Mouse (Mus musculus): ENCODE results near the gene Msmb. TPM values are rescaled to one million over a fixed set of nuclear protein-coding genes. Genes with fewer than 3 reads are reported as not detected.
"Not testable (repeated sequence)": the region's sequence is repeated elsewhere in the genome, so short reads cannot be mapped to it uniquely, and the experiment has no call there.

Msmb gene
- not detected in 2 replicates for polyA plus RNA-seq (2015; fragmentation: Nextera tagmentation; extraction: Ambion mirVana)

DNA sequence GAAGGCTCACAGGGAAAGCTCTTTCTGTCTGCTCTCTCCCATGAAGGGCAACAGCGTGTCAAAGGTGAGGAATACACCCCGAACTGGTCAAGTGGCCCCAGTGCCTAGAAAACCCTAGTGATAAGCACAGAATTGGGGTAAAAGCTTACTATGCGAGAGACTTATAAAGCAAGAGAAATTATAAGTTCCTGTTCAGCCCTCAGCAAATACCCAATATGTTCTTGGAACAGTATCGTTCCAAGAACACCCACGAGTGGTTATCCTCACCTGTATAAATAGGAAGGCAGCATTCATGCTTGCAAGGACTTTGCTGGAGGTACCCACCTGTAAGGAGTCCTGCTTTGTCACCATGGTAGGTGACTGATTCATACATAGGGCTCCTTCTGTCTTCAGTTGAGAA lies at the start of gene Msmb:
Gene Msmb (plus strand): TSS at position 301 of the 400 bp plus-strand sequence.
- Histone ChIP-seq H3K27me3 (no peaks in the 10 kb centered on the region), H3K4me3 (no peak within 1 kb of the TSS), H3K9me3 (replicated peaks) (no peaks in the 10 kb centered on the region), H3K36me3 (ENCODE audit: poor library complexity, severe bottlenecking) (no peaks in the 10 kb centered on the region), H3K4me1 (no peaks in the 10 kb centered on the region), H3K9ac (no peak within 1 kb of the TSS; the same call in 1 of the 2 replicates), H3K27ac (no peak within 1 kb of the TSS), H3K4me2 (no peak within 1 kb of the TSS)
- no peak for ATAC-seq
- 90% methylated on average over 5 of the region's 5 CpGs for WGBS

DNA sequence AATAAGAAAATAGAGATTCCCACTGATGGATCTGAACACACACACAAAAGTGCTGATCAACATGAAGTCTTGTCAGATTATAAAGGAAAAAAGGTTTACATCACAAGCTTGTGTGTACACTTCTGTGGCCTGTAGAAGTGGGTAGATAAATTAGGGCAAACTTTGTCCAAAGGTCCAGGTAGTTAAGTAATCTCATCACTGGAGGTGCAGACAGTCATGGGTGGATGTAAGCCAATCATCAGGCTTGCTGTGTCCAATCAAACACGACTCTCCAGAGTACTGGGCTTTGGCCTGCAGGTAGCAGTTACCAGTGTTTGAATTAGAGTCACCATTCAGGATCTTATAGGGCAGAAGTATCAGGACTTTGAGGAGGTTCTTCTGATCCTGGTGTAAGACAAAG lies 48.8 kb upstream of the Msmb start:
- peaks cover 59% of the 10 kb centered on the region for H3K36me3 ChIP-seq (ENCODE audit: poor library complexity, severe bottlenecking)
- no peaks in the 10 kb centered on the region for H3K4me1 ChIP-seq
- no peak for ATAC-seq
- H3K9me3 ChIP-seq (replicated peaks), result no peaks in the 10 kb centered on the region
- H3K4me2 ChIP-seq, result no peak overlapping the region
- no peak overlapping the region for H3K27ac ChIP-seq
- H3K9ac ChIP-seq, result no peak overlapping the region
- H3K27me3 ChIP-seq, result no peaks in the 10 kb centered on the region
- 70% methylated on average over 1 of the region's 1 CpGs for WGBS
- H3K4me3 ChIP-seq, result no peak overlapping the region

DNA sequence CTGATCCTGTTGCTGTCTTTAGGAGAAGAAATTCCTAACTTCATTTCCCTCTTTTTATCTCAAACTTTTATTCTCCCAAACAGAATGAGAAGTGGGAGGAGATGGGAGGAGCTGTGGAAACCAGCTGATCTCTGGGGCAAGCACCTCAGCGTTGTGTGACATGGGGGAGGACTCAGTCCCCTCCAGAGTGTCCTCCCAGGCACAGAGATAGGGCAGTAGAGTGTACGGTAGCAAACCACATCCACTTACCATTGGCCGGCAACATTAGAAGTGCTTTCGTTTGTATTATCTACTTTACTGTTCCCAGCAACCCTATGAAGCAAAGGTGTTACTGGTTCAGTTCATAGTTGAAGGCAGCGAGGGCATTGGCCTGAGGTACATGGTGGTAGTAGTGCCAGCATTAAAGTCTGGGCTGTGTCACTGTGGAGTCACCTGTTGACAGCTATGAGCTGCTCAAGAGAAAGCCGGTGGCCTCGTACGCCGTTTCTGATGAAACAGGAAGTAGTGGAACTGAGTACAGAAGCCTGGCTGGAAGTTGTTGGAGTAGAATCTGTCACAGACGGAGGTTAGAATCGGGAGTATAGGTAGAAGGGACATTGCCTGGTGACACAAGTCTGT lies 48.2 kb upstream of the Msmb start:
- 93% methylated on average over 11 of the region's 11 CpGs for WGBS

DNA sequence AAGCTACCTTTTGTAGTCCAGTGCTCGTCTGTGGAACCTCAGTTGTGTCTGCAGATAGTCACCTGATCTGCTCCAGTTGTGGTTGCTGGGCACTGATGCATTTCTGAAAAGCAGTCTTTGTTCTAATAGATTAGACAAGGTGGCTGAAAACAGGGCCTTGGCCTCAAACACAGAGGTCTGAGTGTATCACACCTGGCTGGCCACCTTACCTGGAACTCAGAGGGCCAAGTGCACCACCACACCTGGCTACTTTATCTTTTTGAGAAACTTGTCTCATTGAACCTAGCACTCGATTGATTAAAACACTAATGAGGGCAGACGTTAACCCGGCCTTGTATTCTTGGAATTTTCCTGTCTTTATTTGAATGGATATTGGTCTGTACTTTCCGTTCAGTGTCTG lies 46.2 kb upstream of the Msmb start:
- H3K4me2 ChIP-seq, result no peak overlapping the region
- H3K27me3 ChIP-seq, result no peaks in the 10 kb centered on the region
- H3K9ac ChIP-seq, result no peak overlapping the region
- no peak for ATAC-seq
- H3K27ac ChIP-seq, result no peak overlapping the region
- WGBS, result 77% methylated on average over 5 of the region's 5 CpGs
- H3K36me3 ChIP-seq (ENCODE audit: poor library complexity, severe bottlenecking), result peaks cover 86% of the 10 kb centered on the region
- no peaks in the 10 kb centered on the region for H3K9me3 ChIP-seq (replicated peaks)
- H3K4me1 ChIP-seq, result no peaks in the 10 kb centered on the region
- no peak overlapping the region for H3K4me3 ChIP-seq

More for the DNA sequence above, 48.2 kb upstream of the Msmb start:
- Histone ChIP-seq H3K9ac (no peak overlapping the region), H3K9me3 (replicated peaks) (no peaks in the 10 kb centered on the region), H3K36me3 (ENCODE audit: poor library complexity, severe bottlenecking) (peaks cover 65% of the 10 kb centered on the region), H3K27me3 (no peaks in the 10 kb centered on the region), H3K27ac (no peak overlapping the region), H3K4me1 (no peaks in the 10 kb centered on the region), H3K4me3 (no peak overlapping the region), H3K4me2 (no peak overlapping the region)
- ATAC-seq, result no peak

DNA sequence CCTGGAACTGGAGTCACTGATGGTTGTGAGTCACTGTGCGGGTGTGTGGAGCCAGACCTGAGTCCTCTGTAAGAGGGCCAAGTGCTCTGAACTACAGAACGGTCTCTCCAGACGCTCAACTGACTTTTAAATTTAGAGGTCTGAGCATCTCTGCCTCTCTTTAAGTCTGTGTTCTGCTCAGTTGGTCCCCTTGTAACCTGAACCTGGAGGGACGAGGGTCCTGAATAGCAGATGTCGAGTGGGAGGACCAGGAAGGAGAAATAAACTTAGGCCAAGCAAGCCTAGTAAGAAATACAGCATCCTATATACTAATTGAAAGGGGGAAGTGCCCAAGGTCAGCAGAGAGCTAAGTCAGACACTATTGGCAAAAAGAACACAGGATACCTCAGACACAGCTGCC lies 45.1 kb upstream of the Msmb start:
- Histone ChIP-seq H3K9me3 (replicated peaks) (no peaks in the 10 kb centered on the region), H3K27ac (no peak overlapping the region), H3K36me3 (ENCODE audit: poor library complexity, severe bottlenecking) (peaks cover 86% of the 10 kb centered on the region), H3K4me2 (no peak overlapping the region), H3K4me3 (no peak overlapping the region), H3K9ac (no peak overlapping the region), H3K4me1 (no peaks in the 10 kb centered on the region), H3K27me3 (no peaks in the 10 kb centered on the region)
- ATAC-seq, result no peak
- WGBS, result 88% methylated on average over 5 of the region's 5 CpGs

DNA sequence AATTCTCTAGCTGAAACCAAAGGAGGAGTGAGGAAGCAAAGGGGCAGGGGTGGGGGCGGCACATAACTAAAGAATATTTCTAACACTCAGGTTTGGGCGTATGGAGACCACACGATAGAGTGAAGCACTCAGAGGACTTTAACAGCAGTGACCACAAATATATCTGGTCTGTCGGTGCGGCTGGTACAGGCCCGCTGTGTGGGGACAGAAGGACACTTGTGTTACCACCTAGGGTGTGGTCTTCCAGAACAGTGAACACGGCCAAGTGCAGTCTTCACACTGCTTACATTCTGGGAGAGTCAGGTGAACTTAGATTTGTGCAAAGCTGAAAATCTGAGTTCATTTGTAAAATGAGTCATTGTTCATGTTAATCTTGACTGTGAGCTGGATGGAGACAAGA lies 44.1 kb upstream of the Msmb start:
- Histone ChIP-seq H3K9ac (no peak overlapping the region), H3K27me3 (no peaks in the 10 kb centered on the region), H3K36me3 (ENCODE audit: poor library complexity, severe bottlenecking) (peaks cover 85% of the 10 kb centered on the region), H3K9me3 (replicated peaks) (no peaks in the 10 kb centered on the region), H3K4me1 (no peaks in the 10 kb centered on the region), H3K4me2 (no peak overlapping the region), H3K27ac (no peak overlapping the region), H3K4me3 (no peak overlapping the region)
- 93% methylated on average over 7 of the region's 7 CpGs for WGBS
- ATAC-seq, result no peak

DNA sequence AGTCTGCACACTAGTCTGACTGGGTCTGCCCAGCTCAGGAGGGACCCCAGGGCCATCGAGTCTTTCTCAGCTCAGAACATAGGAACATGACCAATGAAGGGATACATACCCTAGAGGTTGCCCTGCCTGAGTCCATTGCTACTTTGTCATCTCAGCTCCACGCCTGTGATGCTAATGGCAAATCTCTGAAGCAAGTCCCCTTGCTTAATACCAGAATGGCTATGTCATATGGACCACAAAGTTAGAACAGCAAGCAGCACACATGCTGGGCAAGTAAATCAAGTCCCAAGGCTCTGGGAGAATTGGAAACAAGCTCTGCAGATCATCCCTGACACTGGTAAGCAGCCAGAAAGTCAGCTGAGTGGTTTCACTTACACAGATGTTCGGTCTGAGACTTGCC lies 42.9 kb upstream of the Msmb start:
- Histone ChIP-seq H3K36me3 (ENCODE audit: poor library complexity, severe bottlenecking) (peaks cover 83% of the 10 kb centered on the region), H3K9ac (no peak overlapping the region), H3K27me3 (no peaks in the 10 kb centered on the region), H3K27ac (no peak overlapping the region), H3K4me2 (no peak overlapping the region), H3K4me3 (no peak overlapping the region), H3K4me1 (no peaks in the 10 kb centered on the region), H3K9me3 (replicated peaks) (no peaks in the 10 kb centered on the region)
- no peak for ATAC-seq
- 90% methylated on average over 3 of the region's 3 CpGs for WGBS

DNA sequence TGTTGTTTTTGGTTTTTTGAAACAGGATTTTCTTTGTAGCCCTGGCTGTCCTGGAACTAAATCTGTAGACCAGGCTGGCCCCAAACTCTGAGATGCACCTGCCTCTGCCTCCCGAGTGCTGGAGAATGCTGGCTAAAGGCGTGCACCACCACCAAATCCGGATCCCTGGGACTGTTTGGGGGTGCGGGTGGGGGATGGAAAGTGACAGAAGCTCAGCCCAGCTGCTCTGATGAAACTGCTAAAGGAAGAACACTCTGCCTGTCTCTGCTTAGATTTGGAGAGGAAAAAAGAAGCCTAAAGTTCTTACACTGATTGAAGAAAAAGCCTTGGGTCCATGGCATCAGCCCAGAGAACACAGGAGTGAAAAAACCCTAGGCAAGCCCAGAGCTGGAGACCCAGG lies 38.3 kb upstream of the Msmb start:
- Histone ChIP-seq H3K9me3 (replicated peaks) (no peaks in the 10 kb centered on the region), H3K4me1 (no peaks in the 10 kb centered on the region), H3K9ac (no peak overlapping the region), H3K36me3 (ENCODE audit: poor library complexity, severe bottlenecking) (peaks cover 45% of the 10 kb centered on the region), H3K4me3 (no peak overlapping the region), H3K4me2 (no peak overlapping the region), H3K27ac (no peak overlapping the region), H3K27me3 (no peaks in the 10 kb centered on the region)
- WGBS, result 85% methylated on average over 4 of the region's 4 CpGs
- no peak for ATAC-seq

DNA sequence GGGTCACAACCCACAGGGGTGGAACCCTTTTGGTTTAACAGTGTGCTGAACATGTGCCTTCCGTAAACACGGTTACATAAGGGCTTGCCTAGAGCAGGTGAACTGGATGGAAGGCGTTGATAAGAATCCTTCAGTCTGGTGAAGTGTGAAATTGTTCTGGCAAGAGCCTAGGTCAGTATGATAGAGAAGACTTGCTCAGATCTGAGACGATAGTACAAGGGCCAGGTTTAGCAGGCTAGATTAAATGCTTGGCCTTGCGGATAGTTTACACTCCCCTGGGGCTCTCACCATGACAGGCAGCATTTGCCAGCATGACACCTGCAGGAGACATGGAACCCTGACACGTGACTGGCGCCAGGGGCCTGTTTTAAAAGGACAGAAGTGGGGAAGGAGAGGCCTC lies 36.2 kb upstream of the Msmb start:
- Histone ChIP-seq H3K4me2 (no peak overlapping the region), H3K4me3 (no peak overlapping the region), H3K9me3 (replicated peaks) (no peaks in the 10 kb centered on the region), H3K27ac (no peak overlapping the region), H3K9ac (no peak overlapping the region), H3K4me1 (no peaks in the 10 kb centered on the region), H3K27me3 (no peaks in the 10 kb centered on the region), H3K36me3 (ENCODE audit: poor library complexity, severe bottlenecking) (peaks cover 24% of the 10 kb centered on the region)
- no peak for ATAC-seq
- 70% methylated on average over 7 of the region's 7 CpGs for WGBS

DNA sequence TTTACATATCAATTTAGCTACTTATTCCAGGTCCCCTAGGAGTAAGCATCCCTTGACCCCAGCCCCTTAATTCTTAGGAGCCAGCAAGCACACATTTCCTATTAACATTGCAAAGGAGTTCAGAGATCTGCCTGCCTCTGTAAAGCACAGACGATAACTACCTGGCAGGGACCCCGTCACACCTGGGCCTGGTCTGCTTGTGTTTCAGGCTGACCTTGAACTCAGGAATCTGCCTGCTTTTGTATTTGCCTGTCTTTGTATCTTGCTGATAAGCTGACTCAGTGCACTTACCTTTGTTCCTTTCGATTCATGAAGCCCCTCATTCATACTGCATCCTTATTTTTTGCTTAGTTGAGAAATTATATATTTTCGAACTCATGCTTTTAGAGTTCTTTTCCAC lies 34.9 kb upstream of the Msmb start:
- Histone ChIP-seq H3K4me2 (no peak overlapping the region), H3K4me1 (no peaks in the 10 kb centered on the region), H3K9me3 (replicated peaks) (no peaks in the 10 kb centered on the region), H3K9ac (no peak overlapping the region), H3K27me3 (no peaks in the 10 kb centered on the region), H3K36me3 (ENCODE audit: poor library complexity, severe bottlenecking) (peaks cover 20% of the 10 kb centered on the region), H3K4me3 (no peak overlapping the region), H3K27ac (no peak overlapping the region)
- 90% methylated on average over 4 of the region's 4 CpGs for WGBS
- ATAC-seq, result no peak

DNA sequence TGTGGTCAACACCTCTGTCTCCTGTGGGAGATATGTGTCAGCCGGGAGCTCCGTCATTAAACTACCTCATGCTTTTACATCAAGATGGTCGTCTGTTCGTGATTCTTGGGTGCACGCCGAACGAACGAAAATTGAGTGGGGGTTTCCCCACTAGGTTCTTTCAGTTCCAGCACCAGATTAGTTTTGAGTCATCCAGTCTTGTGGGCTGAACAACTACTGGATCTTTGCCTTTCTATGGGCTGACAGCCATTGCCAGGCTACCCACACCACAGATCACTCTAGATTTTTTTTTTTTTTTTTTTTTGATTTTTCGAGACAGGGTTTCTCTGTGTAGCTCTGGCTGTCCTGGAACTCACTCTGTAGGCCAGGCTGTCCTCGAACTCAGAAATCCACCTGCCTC lies 29.7 kb upstream of the Msmb start:
- not testable (repeated sequence) for H3K4me1 ChIP-seq; H3K36me3 ChIP-seq (ENCODE audit: poor library complexity, severe bottlenecking); H3K27ac ChIP-seq; H3K9me3 ChIP-seq (replicated peaks); ATAC-seq; H3K4me2 ChIP-seq; H3K27me3 ChIP-seq; H3K4me3 ChIP-seq; H3K9ac ChIP-seq
- WGBS, result 91% methylated on average over 10 of the region's 10 CpGs

DNA sequence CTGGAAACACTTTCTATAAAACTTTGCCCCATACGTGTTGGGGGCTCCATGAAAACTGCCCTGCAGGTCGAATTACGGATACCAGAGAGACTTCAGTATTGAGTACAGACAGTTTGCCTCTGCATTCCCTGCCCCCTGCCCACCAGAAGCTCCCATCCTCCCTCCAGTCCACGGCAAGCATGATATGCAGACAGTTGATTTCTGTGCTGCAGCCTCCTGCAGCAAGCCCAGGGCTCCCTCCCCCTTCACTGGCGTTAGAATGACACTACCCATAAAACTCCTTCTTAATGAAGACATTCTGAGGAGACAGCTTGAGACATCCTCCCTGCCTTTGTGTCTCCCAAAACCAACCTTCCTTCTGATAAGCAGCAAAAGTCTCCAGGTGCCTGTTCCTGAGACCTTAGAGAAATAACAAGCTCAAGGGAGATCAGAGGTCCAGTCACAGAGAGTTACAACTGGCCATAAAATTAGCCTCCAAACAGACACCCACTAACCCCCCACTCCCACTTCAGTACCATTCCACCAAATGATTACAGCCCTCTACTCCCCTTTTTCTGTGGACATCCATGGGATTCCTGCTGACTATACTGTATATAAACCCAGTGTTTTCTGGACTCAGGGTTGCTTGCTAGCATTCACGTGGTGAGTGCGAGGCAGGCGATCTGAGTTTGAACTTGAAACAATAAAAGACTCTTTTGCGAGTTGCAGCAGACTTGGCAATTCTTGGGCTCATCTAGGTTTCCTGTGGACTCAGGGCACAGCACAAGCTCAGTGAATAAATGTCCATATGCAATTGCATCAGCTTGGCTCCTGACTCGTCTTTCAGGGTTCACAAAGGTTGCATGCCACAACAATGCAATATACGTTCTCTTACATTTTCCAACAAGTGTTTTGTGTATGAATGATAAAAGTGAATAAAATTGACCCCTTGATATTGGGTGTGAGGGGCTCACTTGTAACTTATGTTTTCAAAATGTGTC lies 20.6 kb upstream of the Msmb start:
- Histone ChIP-seq H3K9ac (no peak overlapping the region), H3K36me3 (ENCODE audit: poor library complexity, severe bottlenecking) (no peaks in the 10 kb centered on the region), H3K27ac (no peak overlapping the region), H3K4me1 (no peaks in the 10 kb centered on the region), H3K4me3 (no peak overlapping the region), H3K9me3 (replicated peaks) (no peaks in the 10 kb centered on the region), H3K27me3 (no peaks in the 10 kb centered on the region), H3K4me2 (no peak overlapping the region)
- no peak for ATAC-seq
- 78% methylated on average over 11 of the region's 11 CpGs for WGBS

All from forebrain, embryonic 13.5 days (tissue).